Mouse (Mus musculus) layer of hippocampus, adult 11-12 months (tissue): ENCODE results near the gene Lcn11.
"Not testable (repeated sequence)": the region's sequence is repeated elsewhere in the genome, so short reads cannot be mapped to it uniquely, and the experiment has no call there.

ENCODE experiments used
- DNase-seq: peaks from one replicate; pipeline ENCODE4 v3.0.0; 2022; ENCODE audit warnings: low spot score

Gene Lcn11

DNA sequence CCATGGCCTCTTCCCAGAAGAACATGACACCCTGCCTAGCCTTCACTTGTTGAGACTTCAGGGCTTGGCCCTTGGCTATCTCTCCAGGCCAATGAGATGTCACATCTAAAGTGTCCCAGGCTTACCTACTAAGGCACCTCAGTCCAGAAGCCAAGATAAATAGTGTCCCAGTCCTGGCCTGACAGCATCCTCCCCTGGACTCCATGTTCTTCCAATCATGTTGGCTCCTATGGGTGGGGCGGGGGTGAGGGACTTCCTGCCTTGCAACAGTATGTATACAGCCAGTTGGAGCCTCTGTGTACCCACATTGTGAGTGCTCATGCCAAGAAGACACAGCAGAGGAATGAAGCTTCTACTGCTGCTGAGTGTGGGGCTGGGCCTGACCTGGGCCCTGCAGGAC, at the start of gene Lcn11:
Lcn11 (plus strand) TSS at position 301 of the 400 bp plus-strand sequence.
- DNase-seq, result no peak

DNA sequence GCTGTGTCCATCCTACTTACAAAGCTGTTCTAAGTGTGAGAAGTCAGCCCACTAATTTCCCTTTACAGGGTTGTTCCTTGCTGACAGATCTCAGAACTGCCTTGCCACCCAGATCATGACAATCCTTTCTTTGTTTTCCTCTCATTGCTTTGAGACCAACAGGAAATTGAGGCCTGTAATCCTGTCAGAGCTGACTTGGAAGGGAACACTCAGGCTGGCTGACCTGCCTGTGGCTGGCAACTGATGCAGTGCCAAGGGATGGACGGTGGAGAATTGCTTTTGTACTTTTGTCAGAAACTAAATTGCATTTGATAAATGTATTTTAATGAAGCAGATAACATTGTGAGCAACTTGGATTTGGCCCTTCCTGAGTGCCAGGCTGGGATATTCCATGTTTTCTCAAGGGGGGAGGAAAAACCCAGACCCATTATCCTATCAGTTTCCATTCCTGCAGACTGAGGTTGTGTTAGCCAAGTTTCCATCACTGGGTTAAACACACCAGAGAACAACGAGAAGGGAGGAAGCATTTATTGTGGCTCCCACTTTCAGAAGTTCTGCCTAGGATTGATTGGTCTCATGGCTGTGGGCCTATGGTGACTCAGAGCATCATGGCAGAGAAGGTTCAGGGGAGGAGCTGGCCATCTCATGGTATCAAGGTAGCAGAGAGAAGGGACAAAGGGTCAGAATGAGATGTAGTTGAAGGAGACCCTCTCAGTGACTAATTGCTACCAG, 43.5 kb upstream of the Lcn11 start:
- no peak for DNase-seq

DNA sequence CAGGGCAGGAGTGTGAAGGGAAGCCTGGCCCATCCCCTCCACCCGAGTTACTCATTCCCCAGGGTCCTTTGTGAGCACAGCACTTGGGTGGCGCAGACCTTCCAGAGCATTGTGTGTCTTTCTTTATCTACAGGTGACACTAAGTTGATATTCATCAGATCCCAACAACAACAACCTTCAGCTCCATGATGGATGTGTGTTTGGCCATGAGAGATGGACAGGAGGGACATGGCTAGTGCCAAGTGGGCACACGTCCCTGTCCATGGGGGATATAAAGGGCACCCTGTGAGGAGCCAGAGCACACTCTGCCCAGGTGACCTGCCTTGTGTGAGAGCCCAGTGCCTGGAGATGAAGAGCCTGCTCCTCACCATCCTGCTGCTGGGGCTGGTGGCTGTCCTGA, 40.1 kb upstream of the Lcn11 start, which contains the start of gene Obp2b:
Obp2b (plus strand) TSS at position 301 of the 400 bp plus-strand sequence.
- not testable (repeated sequence) for DNase-seq

DNA sequence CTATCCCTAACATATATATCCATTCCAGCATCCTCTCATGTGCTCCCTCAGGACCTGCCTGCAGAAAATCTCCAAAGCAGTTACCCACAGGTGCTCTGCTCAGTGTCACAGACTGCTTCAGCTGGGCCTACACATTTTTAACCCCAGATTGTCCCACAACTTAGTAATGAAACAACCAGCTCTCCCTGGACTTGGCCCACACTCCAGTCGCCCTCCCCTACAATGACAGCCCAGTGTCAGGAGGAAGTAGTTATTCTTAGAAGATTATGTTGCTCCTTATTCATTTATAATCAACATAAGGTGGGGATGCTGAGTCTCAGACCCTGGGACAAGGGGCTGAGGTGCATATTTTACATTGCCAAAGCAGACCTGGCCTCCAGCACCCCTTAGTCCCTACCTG, 35.1 kb upstream of the Lcn11 start:
- no peak for DNase-seq

DNA sequence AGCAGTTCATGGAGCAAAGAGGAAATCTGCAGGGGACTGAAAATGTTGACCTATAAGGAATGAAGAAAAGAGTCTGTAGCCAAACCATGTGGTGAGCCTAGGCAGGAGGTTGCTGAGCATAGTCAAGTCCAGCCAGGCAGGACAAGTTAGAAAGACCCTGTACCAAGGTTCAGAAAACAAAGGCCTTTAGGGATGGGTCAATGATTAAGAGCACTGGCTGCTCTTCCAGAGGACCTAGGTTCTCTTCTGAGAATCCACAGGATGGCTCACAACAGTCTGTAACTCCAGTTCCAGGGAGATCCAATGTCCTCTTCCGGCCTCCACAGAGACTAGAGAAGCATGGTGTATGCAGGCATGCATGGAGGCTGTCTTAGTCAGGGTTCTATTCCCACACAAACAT, 22.6 kb upstream of the Lcn11 start:
- no peak for DNase-seq

DNA sequence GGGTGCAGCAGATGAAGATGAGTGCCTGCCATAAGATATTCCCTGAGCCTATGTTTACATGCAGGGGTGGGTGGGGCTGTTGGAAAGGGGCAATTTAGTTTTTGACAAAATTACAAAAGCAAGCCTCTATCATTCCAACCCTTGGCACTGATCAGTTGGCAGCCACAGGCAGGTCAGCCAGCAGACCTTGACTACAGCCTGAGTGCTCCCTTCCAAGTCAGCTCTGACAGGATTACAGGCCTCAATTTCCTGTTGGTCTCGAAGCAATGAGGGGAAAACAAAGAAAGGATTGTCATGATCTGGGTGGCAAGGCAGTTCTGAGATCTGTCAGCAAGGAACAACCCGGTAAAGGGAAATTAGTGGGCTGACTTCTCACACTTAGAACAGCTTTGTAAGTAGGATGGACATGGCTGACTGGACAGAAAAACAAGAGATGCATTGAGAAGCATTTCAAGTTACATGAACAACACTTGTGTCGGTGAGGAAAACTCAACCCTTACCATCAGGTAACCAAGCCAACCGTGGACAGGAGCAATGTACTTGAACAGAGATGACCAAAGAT, 18.7 kb upstream of the Lcn11 start:
- DNase-seq, result no peak

DNA sequence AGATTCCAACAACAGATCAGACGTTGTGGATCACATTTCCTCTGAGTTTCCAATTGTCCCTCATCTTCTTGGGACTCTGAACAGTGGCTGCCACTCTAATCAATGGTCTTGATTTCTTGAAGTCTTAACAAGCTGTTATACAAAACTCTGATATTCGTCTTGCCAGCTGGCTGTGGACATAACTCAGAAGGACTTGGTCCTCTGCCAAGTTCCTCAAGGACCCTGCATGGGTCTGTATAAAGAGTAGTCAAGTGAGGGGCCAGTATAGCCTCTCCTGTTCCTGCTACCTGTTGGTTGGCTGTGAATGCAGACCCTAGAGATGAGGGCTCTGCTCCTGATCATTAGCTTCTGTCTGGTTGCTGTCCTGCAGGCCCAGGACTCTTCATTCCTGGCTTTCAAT, 11.5 kb upstream of the Lcn11 start, which contains the start of gene Lcn3:
Lcn3 (plus strand) TSS at position 301 of the 400 bp plus-strand sequence.
- no peak for DNase-seq

DNA sequence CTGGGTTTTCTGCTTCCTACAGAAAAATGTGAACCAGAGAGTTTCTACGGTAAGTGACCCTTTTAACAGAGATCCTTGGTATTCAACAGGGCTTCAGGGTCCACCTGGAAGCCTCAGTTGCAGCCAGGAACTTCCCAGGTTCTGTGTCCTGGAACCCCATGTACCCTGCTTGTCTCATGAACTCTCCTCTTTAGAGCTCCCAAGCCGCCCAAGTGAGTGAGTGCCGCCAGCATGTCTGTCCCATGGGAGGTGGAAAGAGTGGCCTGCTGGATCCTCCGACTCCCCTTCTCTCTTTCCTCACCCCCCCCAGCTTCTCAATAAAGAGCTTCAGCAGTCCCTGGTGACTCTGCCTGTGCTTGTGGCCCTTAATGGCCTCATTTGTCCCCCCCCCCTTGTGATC, 9.1 kb upstream of the Lcn11 start:
- no peak for DNase-seq

DNA sequence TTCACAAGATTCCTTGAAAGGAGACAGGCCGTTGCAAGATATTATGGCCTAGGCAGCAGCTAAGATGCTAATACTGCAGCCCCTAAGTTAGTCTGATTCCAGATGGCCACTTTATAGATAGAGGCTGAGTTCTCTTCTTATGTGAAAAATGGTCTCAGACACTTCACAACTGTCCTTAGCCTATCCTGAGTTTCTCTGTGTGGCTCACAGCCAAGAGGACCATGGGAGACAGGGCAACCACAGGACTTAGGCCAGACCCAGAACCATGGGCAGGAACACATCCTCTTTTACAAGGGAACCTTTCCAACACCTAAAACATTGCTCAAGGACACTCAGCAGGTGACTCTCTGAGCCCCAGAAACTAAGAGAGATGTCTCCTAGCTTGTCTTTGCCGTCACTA, 3.3 kb upstream of the Lcn11 start:
- no peak for DNase-seq

DNA sequence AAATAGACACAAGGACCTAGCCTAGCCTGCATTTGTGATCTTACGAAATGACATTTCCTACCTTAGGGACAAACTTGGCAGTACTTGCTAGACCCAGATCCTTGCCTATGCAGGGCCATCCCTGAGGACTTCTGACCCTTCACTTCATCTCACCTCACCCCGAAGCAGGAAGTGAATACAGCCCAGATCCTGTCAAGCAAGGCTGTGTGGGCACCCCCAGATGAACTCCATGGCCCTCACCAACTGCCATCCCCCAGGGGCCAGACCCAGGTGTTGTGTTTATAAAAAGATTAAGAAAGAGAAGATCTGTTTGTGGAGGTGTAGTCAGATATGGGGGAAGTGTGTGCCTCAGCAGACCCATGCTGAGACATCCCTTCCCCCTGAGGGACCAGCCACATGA, 2.2 kb upstream of the Lcn11 start:
- DNase-seq, result no peak

DNA sequence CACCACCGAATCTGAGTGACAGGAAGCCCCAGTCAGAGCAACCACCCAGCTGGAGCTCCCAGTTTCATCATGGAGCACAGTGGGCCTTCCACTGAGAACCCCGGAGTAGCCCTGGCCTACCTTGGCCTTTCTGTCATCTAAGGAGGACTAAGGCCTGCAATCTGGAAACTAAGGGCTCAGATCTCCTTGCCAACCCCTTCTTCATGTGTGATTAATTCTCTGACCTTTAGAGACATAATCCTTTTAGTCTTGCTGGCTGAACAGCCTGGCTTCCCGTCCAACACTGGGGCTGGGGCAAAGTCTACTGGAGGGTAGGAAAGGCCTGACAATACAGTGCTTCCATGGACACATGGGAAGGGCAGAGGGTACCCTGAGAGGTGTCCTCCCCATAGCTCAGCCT, 826 bp upstream of the Lcn11 start:
- DNase-seq, result no peak

DNA sequence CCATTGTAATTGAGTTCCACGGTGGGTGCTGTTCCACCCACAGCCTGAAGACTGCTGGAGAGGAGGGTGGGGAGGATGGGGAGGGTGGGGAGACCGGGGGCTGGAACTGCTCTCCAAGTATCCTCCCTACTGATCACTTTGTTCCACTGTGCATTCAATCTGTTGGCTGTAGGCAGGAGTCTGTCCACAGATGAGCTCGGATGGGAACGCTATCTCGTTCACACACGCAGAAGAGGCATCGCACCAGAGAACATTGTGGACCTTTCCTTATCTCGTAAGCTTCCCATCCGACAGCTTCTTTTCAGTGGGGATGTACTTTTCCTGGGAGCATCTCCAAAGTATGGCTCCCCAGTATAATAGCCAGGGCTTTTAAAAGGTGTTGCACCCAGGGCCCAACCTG, 2.3 kb downstream of the Lcn11 start:
- DNase-seq, result no peak

DNA sequence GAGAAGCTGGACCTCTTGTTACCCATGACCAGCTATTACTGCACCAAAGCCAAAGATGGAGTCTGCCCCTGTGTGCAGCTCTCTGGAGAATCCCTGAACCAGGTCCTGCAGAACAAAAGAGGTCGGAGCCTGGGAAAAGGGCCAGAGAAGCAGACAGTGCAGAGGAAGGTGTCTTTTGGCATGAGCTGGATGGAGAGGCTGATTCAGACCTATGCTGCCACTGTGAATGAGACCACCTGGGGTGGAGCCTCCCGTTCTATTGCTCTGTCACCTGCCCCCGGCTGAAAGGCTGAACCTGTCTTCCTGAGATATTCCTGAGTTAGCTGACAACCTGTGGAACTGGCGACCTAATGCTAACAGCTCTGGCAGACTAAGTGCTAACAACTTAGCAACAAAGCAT, 4.1 kb downstream of the Lcn11 start:
- DNase-seq, result no peak

DNA sequence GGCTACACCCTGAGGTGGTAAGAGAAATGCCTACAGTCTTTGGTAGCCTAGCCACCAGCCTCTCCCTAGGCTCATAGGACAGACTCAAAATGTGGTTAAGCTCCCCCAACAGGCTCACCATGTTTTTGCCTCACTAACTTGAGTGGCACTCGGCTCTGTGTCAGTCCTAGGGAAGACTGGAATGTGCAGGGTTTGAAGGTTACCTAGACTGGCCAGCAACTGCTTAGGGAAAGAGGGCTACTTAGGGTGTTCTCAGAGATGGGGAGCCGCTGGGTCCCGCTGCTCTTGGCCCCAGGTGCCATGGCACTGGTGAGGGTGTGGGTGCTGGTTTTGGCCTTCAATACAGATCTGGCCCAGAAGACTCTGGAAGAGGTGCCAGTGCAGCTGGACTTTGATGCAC, 5.1 kb downstream of the Lcn11 start, which contains the start of gene Gm13539:
Gm13539 (plus strand) TSS at position 301 of the 400 bp plus-strand sequence.
- DNase-seq, result no peak

DNA sequence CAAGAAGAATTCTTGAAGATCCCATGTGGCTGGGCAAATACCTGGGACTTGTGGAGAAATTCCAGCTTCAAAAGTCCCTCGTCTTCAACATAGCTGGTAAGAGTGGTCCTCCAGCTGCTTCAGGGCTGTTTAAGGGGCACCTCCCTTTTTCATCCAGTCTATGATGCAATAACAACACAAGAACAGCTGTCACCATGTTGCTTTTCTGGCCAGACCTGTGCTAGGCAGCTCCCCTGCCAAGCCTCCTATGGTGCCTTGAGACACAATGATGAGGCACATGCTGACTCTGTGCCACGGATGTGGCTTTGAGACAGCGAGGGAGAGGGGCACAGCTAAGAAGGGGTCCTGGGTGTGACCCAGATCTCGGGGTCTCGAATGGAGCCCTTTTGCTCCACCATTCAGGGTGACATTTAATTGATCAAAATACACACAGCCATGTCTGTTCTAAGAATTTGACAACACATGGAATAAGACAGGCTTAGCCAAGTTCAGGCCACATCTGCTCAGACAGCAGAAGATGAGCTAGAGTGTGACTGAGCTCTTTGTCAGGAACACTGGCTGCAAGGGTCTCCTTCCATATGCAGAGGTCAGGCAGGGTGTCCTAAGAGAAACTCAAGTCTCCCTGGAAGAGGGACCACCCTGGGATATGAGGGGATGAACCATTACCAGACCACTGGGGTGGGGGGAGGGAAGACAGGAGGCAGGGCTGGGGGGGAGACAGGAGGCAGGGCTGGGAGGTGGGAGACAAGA, 8.9 kb downstream of the Lcn11 start:
- DNase-seq, result no peak

DNA sequence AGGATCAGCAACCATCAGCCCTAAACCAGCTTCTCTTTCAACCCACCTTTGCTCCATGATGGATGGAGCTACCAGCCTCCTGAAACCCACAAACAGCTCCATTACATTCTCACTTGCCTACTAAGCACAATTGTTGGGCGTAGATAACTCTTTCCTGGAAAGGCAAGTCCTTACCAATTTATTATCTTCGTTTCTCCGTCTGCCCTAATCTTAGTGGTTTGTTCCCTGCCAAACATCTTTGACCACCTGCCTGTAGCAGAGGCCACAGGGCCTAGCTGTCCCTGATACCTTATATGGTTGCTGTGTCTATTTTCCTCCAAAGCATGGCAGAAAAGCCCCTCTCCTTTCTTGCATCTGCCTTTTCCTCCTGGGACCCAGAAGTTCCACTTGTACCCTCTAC, 12.3 kb downstream of the Lcn11 start:
- DNase-seq, result no peak

DNA sequence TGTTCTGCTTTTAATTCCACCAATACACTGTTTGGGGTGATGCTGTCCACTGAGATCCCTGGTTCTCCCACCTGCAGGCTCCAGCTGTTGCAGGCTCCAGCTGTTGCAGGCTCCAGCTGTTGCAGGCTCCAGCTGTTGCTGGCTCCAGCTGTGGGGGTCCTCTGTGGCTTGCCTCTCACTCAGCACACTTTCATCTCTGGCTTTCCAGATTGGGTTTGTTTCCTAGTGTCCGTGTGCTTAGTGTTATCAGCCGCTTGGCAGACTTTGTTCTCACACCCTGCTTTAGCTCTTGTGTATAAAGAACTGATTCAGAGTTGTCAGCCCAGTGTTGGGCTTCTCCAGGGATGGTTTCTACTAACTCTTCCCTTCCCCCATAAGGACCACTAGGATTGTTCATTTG, 20.8 kb downstream of the Lcn11 start:
- no peak for DNase-seq

DNA sequence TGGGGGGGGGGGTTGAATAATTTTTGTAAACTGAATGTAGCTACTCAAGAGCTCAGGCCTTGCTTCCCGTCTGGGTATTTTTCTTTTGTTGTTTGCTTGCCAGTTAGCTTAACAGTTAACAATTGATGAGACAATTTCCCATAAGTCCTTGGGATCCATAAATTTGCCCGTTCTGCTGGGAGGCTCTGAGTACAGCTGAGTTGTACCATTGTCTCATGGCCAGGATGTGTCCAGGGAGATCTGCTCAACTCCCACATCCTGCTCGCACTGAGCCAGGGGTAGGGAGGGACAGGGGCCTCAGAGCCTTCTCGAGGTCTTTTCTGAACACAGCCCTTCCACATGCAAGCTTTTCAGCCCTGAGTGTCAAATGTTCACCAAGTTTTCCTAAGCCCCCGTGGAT, 21.2 kb downstream of the Lcn11 start:
- no peak for DNase-seq

DNA sequence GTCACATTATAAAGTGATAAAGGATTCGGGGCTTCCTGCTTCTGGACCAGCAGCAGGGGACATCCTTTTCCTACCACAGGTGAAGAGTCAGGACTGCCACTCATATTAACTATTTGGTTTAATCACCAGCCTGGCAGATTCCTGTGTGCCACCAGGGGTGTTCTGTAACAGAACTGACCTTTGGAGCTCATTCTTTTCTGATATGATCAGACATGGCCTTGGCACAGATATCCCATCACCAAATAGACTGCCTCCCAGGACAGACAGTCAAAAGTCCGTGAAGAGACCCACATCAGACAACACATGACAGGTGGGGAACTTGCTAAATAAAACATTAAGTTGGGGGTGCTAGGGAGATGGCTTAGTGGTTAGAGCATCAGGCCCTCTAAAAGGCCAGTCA, 34.9 kb downstream of the Lcn11 start:
- no peak for DNase-seq

DNA sequence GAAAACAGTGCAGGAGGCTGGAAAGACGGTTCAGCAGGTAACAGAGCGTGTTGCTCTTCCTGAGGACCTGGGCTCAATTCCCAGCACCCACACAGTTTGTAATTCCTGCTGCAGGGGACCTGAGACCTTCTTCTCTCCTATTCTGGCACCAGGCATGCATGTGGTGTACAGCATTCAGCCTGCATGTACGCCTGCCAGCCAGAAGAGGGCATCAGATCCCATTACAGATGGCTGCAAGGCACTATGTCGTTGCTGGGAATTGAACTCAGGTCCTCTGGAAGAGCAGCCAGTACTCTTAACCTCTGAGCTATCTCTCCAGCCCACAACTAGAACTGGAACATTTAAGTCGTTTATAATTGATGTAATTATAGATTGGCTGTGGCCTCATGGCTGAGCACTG, 36.5 kb downstream of the Lcn11 start:
- DNase-seq, result no peak

DNA sequence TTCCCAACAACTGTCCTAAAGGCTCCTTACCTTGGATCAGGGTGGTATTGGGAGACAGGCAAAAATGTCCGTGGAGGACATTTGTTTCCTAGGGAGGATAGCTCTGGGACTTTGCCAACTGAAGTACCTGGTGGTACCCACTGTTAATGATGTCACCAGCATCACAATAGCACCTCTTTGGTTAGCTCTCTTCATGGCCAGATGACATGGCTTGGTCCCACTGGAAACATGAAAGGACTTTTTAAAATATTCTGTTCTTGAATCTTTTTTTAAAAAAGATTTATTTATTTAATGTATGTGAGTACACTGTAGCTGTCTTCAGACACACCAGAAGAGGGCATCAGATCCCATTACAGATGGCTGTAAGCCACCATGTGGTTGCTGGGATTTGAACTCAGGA, 38.9 kb downstream of the Lcn11 start, which contains the start of gene Glt6d1:
Glt6d1 (minus strand) TSS at position 101 of the 400 bp plus-strand sequence.
- not testable (repeated sequence) for DNase-seq

DNA sequence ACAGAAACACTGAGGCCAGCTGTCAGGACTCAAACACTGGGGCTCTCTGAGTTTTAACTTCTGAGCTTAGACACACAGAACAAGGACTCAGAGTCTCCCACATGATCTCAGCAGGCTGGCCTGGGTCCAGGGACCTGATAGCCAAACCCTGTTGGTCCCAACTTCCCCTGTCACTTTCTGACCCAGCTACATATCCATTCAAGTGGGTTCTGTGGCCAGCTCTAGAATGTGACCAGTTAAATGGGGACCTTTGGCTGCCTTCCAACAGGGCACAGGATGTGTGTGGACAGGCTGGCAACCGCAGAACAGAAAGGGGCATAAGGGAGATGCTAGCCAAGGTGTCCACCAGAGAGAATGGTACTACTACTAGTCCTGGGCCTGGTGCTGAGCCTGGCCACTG, 46.0 kb downstream of the Lcn11 start, which contains the start of gene Lcn9:
Lcn9 (plus strand) TSS at position 348 of the 400 bp plus-strand sequence.
- peak; percentile 62 for DNase-seq

DNA sequence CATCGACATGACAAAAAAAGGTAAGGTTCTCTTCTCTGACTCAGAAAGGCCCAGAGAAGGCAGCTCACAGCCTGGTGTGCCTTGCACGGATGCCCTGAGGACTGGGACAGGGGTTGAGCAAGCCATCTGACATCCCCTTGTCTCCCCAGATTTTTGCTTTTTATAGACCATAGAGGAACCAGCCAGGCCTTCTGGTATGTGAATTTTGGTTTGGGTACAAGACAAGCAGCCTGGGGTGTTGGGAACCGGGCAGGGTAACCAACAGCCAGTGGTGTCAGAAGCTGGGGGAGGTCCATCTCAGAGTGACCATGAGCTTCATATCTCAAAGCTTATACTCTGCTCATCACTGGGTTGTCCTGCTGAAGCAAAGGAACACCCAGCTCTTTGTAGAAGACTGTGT, 47.9 kb downstream of the Lcn11 start:
- DNase-seq, result no peak
